Mouse (Mus musculus) neutrophil, adult 5-6 weeks (primary cell): ENCODE data around the gene Pcnx. TPM values are rescaled to one million over a fixed set of nuclear protein-coding genes. Genes with fewer than 3 reads are reported as not detected.
A peak's percentile ranks its signal among the peaks of the same experiment; 100 is the strongest.

Experiments used
- ATAC-seq: fragments of 151-379, 151-347 bp; 2 replicates; pipeline ENCODE4 v1.8.0; 2017; ENCODE audit warnings: mild to moderate bottlenecking, moderate TSS enrichment; ENCODE audit not compliant: insufficient number of reproducible peaks, poor library complexity, low FRiP score, severe bottlenecking; ENCODE audit errors: extremely low read depth
- total RNA-seq: library from RNA; stranded (forward); fragments of 200-1000 nt; gene quantifications from 2 replicates; pipeline ENCODE4 v1.2.3, GENCODE M21; 2017

Pcnx gene
- total RNA-seq, 1 experiment from 2014 or later: 37.4 TPM

DNA sequence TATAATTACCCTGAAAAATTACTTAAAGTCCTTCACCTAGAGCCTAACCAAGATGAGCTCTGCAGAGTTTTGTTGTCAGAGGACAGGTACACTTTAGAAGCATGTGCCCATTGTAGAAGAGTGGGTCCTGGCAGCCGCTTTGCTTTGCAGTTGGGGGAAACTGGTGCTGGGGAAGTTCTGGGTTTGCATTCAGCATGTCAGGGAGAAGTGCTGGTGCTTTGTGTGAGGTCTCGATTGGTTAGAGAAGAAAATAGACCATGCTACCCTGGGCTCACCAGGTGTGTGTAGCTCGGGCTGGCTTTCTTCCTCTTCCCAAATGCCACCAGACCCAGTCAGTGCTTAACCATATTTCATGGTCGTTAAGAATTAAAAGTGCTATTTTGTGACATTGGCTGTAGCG, 25.2 kb downstream of the Pcnx start:
- ATAC-seq: no peak

DNA sequence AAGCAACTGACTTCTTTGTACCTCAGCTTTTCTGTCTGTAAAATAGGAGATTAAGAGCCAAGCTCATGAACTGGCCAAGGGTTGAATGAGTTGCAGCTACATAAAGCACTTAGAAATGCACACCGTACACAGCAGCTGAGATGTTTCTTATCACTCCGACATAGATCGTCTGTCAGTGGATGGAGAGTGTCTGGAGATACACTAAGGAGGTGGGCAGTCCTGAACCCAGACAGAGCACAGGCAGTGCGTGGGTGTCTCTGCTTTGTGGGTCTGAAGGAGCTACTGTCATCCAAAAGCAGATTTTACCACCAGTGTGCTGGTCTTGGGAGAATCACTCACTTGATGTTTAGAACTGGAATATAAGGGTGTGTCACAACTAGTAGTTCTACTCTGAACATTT, 26.2 kb downstream of the Pcnx start:
- ATAC-seq: no peak

DNA sequence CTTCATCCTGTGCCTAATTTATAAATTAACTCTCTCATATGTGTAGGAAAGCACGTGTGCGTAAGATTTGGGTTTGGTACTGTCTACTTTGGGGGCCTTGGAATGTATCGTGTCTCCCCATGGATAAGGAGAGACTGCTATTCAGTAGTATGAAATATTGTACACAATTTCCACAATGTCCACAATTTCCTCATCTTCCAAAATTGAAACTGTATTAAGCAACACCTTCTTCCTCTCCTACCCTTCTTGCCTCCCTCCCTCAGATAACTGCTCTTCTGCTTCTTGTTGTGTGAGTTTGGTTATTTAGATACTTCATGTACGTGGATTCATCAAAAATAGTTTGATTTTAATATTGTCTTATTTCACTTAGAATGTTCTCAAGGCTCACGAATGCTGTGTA, 29.1 kb downstream of the Pcnx start:
- no peak for ATAC-seq

DNA sequence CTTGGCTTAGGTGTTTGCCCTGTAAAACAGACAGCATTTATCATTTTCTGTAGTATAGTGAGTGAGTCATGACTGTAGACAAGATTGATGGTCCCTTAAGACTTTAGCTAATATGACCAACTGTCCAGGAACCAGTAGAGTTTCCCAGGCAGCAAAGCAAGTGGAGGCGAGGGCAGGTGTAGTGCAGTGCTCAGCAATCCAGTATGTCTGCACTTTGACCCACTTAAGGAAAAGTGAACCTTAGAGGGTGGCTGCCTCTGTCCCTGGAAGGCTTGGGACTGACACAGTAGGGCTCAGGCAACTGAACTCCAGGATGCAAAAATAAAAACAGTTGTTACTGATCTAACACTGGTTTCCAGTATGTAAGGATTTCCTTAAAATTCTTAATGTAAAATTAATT, 32.1 kb downstream of the Pcnx start:
- ATAC-seq: no peak

DNA sequence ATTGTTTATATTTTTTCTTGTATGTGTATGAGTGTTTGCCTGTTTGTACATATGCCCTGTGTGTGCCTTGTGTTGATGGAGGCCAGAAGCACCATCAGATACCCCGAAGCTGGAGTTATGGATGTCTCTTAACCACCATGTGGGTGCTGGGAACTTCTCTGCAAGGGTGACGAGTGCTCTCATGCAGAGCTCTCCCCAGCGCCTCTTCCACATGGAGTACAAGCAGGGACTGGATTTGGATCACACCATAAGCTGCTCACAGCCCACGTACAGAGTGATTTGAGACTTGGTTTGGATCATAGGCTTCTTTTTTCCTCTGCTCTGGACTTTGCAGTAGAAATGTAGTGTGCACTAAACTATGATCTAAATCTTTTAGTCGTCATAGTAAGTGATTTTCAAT, 34.5 kb downstream of the Pcnx start:
- no peak for ATAC-seq

DNA sequence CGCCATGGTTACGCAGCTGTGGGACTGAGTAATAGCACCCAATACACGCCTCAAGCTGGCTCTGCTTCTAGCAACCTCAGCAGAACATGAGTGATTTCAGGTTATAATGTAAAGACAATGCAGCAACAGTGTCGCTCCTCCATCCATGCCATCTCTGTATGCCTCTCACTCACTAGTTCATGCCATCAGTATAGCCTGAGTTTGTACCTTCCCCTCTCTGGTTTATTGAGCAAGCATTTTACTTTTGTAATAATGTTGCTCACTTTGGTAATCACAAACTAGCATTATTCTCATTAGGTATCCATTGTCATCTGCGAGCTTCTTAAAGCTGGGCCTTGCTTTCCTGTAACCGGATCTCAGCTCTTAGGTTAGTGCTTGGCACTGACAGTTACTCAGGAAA, 36.2 kb downstream of the Pcnx start:
- ATAC-seq: no peak

DNA sequence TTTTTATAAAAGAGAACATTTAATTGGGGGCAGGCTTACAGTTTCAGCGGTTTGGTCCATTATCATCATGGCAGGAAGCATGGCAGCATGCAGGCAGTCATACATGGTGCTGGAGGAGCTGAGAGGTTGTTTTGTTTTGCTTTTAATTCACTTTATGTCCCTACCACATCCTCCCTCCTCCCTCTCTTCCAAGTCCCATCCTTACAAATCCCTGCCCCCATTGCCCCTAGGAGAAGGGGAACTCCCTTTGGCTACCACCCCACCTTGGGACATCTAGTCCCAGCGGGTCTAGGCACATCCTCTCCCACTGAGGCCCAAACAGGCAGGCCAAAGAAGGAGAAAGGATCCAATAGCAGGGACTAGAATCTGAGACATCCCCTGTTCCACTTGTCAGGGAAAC, 44.6 kb downstream of the Pcnx start:
- no peak for ATAC-seq

DNA sequence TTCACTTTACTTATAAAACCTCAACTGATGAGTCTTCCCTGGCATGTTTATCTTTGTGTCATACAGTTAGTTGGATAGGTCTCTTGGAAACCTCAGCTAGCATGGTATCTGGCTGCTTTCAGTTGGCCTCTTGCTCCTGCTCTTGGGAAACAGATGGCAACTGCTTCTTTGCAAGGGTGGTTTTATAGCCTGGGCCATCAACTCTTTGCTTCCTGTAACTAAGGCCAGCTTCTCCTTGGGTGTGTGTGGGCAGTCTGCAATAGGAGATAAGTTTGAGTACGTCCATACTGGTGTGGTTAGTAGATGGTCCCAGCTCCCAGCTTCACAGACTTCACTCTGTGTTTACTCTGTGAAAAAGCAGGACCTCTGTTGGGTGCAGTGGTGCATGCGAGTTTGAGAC, 46.0 kb downstream of the Pcnx start:
- no peak for ATAC-seq

DNA sequence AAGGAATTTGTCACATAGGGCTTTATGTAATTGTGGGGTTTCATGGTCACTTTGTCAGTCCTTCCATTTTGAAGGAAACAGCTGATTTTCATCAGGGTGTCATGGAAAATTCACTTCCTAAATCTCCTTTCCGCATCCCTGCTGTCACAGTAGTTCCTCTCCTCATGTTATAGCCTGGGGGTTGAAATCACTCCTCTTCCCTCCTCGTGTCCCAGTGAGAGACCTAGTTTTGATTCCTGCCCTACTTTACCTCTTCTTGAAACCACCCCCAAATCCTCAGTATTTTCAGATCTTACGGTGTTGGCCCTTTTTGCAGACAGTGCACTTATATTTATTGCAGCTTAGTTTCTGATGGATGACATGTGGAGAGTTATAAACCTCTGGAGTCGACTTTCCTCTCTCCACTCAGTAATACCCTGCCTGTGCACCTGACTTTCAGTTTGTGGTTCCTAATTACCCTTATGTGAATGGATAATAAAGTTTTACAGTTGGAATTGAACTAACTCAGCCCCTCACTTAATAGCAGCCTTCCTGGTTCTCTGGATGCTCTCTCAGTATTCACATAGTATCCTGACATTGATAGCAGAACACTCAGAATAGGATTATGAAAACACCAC, 48.0 kb downstream of the Pcnx start:
- ATAC-seq: no peak

DNA sequence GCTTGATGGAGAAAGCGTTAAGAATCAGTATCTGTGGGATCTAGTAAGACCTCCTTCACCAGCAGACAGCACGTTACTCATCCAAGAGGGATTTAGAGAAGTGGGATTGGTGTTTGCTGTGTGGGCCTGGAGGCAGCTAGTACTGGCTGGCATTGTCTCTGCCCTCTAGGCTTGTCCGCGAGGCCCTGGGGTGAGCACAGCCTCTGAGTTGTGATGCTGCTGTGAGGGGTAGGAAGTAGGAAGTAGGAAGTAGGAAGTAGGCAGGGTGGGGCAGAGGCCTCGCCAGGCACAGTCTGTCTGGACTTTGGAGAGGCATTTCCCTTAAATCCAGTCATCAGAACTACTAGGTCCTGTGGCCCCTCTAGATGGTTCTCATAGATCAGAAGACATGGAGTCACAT, 50.6 kb downstream of the Pcnx start:
- no peak for ATAC-seq

DNA sequence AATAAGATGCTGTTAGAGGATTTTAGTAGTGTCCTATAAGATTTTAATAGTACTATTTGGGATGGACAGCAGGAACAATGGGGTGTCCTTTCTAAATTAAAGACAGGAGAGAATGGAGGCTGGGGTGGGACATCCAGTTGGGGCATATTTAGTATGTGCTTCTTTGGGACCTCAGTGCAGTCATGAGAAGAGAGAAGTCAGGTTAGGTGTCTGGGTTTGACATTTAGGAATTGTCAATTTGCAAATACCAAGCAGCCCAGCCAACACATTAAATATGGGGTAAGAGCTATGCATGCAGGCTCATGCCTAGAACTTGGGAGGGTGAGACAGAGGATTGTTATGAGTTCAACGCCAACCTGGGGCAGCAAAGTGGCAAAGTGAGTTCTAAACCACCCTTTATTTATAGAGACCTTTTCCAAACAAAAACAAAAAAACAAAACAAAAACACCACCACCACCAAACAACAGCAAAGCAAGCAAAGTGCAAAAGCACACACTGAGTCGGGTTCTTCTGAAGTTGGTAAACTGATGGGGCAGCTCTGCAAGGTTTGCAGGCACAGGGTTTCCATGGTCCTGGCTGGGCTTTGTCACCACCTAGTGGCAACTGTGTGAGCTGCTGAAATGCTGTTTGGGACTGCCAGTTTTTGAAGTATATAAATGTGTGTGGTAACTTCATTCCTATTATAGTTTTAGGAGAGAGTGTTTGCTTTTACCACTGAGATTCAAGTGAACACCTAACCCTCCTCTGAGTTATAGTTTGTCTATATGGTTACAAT, 55.5 kb downstream of the Pcnx start:
- ATAC-seq: peak; percentile 87

DNA sequence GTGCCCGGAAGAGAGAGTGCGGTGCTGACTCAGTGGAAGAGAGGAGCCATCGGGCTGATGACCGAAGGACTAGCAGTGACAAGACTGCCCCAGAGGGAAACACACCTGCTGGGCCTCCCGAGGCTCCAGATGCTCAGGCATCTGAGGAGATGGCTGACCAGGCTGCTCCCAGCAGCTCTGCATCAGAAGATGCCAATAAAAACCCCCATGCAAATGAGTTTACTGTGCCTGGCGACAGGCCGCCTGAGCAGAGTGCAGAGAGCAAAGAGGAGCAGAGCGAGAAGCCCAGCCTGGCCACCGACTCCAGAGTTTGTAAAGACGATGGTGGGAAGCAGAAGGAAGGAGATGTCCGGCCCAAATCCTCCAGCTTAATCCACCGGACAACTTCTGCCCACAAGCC, 58.5 kb downstream of the Pcnx start:
- ATAC-seq: no peak

DNA sequence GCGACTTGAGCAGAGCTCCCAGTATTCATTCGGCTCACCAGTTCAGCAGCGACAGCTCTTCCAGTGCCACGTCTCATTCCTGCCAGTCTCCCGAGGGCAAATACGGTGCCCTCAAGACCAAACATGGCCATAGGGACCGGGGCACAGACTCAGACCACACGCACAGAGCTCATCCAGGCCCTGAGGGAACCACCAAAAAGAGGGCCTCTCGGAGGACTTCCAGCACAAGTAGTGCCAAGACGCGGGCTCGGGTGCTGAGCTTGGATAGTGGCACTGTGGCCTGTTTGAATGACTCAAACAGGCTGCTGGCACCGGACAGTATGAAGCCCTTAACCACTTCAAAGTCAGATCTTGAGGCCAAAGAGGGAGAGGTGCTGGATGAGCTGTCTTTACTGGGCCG, 59.1 kb downstream of the Pcnx start:
- ATAC-seq: no peak

DNA sequence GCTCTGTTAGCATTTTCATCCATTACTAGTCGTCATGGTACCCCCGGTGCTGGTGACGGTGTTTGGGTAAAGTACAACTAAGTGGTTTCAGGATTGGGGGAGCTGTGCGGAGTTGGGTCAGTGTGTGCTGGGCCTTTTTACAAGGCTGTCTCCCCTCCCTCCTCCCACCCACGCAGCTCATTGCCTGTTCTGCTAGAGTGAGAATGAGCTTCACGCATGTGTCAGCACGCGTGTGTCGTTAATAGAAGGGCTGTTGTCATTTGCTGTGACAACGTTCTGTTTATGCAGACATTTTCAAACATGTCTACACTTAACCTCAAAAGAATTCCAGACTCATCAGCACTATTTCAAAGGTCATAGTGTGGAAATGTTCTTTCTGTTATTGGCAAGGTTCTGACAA, 60.2 kb downstream of the Pcnx start:
- no peak for ATAC-seq

DNA sequence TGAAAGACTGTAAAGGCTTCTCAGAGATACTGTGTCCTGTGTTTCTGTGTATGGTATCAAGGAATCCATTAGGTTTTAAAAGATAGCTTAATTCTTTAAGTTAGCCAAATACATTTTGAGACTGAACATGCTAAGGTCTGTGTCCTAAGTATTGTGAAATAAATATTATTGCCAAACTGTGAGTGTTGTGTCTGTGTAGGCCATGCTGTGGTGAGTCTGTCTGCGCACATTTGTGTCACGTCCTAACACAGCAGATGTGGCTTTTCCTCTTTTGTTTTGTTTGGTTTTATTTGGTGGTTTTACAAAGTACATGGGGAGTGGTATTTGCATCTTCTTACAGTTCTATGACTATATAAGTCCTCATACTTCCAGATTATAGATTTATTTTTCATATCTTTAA, 60.8 kb downstream of the Pcnx start:
- ATAC-seq: no peak

DNA sequence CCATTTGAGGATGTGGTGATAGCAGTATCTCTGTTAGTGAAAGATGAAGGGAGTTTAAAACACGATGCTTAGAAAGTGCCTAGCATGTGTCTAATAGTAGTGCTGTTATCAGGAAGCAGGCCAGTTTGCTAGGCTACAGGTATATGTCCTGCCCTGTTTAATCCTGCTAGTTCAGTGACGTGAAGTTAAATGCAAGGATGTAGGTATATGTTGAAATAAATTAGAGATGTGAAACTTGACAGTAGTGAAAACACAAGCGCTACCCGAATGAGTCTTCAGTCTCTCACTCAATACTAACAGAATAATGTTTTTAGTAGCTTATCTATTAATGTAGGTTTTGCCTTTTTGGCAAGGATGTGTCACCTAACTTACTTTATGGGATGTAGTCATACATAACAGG, 62.0 kb downstream of the Pcnx start:
- no peak for ATAC-seq

DNA sequence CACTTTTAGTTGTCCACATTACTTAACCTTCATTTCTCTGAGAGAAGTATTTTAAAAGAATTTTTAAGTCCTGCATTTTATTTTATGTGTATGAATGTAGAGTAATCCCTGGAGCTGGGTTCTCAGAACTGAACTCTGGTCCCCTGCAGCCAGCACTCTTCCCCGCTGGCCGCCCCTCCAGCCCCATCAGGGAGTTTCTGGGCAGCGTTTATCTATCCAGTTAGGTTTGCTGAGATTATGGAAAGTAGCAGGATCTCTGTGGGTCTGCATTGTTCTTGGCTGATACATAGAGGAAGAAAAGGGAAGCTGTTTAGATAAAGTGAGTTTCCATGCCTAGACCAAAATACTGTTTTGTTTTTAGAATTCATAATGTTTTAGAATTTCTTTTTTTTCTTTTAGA, 63.0 kb downstream of the Pcnx start:
- no peak for ATAC-seq

DNA sequence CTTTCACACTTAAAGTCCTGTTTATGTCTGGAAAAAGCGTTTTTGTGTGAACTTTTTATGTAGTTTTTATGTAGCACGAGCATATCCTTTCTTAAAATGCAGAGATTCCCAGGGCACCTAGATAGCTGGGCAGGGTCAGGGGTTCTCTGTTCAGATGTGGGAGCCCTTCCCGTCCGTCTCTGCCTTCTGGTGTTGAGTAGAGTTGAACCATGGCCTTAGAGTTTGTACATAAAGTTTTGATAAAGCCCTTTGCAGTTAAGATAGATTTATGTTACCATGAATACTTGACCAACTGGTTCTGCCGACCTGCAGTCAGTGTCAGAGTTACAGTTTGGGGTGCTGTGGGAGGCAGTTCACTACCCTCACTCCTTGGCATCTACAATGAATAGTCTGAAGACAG, 67.3 kb downstream of the Pcnx start:
- no peak for ATAC-seq

DNA sequence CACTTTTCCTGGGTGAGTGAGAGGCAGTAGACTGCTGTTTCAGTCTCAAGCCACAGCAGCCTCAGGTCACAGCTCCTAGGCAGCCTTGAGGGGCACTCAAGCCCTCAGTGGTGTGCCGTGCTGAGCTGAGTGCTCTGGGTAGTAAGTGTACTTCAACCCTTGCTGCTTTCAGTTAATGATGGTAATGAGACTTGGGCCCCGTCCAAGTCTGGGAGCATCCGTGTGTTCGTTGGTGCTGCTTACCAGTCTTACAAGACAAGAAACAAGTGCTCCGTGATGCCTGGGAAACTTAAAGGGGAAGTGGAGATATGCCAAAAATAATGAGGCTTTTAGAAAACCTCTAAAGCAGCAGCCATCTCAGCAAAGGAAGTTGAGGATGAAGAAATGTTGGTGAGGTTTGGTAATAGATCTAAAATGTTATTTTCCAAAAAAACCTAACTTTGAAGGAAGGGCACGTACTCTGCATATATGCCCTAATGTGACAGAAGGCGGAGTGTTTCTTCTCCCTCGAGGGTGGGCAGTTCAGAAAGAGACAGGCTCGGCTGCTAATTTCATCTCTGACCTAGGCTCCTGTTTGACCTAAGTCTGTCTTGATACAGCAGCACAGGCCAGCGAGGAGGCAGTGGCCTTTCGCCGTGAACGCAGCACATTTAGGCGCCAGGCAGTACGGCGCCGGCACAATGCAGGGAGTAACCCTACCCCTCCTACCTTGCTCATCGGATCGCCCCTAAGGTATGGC, 68.0 kb downstream of the Pcnx start:
- peak; percentile 41; the same call in 1 of the 2 replicates for ATAC-seq

DNA sequence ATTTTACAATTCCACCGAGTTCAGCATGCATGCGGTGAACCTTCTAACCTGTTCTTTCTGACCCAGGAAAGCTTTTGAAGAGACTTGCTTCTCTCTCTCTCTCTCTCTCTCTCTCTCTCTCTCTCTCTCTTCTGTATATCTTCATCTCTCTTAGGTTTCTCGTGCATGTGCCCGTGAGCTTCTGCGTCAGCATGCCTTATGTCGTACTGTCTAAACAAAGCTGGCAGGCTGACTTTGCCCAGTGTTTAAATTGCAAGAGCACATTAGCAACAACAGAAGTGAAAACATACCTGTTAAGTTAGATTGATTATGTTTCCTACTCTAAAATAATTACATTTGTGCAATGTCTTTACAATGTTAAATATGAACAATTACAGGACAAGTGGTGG, 68.6 kb downstream of the Pcnx start:
- no peak for ATAC-seq
